Mouse (Mus musculus): Measurements from ENCODE around the gene Fam166b. TPM values are rescaled to one million over a fixed set of nuclear protein-coding genes. Genes with fewer than 3 reads are reported as not detected.

The Fam166b gene
- total RNA-seq, 2 experiments from 2014 or later: 0.26 TPM; not detected in 1

GRCm38 (mm10) chr4:43428180-43428861, 613 bp downstream of the Fam166b start:
- peak in 1 of 2 experiments; percentile 11 for DNase-seq

- DNase-seq: peak in 1 of 2 experiments; percentile 14
Observed at GRCm38 (mm10) chr4:43427501-43428179, 1.3 kb downstream of the Fam166b start.

DNA sequence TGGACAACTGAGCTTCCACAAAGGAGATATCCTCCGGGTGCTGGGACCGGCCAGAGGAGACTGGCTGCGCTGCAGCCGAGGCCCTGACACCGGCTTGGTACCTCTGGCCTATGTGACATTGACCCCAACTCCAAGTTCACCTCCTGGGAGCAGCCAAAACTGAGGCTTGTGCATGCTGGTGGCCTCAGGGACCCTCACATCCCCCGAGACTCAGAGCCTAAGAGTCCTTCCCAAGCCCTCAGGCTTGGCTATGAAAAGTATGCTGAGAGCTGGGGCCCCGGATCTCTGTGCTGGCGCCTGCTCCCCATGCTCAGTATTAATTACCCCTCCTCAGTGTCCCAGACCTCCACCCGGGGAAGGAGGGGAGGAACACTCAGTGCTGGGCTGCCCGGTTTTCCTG, 2.4 kb downstream of the Fam166b start:
- DNase-seq: no peak

GRCm38 (mm10) chr4:43425648-43426380, 3.1 kb downstream of the Fam166b start:
- DNase-seq: peak in 1 of 2 experiments; percentile 14

DNA sequence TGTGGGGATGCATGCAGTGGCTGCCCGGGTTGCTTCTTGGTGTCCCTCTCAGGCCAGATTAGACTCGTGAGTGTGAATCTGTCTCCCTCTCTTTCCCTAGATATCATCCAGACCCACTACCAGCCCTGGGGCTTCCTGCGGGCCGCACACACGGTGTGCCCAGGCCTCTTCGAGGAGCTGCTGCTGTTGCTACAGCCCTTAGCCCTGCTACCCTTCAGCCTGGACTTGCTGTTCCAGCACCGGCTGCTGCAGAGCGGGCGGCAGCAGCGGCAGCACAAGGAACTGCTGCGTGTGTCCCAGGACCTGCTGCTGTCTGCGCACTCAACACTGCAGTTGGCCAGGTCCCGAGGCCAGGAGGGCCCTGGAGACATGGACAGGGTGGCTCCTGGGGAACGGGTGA, 3.7 kb downstream of the Fam166b start:
- DNase-seq: no peak

GRCm38 (mm10) chr4:43424072-43424471, 4.9 kb downstream of the Fam166b start:
- no peak for DNase-seq

DNA sequence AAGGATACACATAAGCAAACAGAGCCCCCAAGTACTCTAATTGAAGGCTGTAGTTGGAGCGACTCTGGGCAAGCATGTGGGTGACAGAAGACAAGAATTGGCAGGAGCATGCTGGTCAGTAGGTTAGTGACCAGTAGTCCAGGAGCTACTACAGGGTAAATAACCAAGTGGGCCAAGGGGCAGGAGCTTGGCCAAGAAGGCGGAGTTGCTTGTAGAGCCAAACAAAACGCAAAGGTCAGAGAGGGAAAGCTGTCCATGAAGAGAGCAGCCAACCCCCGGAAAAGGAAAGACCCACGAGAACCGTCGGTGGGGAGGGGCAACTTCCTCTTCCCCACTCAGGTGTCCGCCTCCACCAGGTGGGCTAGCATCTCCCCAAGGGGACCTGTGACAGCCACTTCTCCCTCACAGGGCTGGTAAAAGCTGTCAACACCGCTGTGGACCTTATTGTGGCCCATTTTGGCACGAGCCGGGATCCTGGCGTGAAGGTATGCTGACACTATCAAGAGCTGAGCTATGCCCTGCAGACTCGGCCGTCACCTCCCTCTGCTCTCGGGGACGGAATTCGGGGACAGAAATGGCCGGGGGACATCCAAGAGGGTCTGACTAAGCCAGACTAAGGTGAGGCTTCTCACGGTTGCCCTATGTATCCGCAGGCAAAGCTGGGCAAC, 5.5 kb downstream of the Fam166b start:
- DNase-seq: peak; percentile 77 to 79

- peak in 1 of 2 experiments; percentile 20 for DNase-seq
Observed at GRCm38 (mm10) chr4:43421632-43422240, 7.2 kb downstream of the Fam166b start.

GRCm38 (mm10) chr4:43420305-43420704, 8.6 kb downstream of the Fam166b start:
- peak; percentile 86 to 92 for DNase-seq

- peak; percentile 48 to 51 for DNase-seq
Observed at GRCm38 (mm10) chr4:43419801-43420281, 9.1 kb downstream of the Fam166b start.

DNA sequence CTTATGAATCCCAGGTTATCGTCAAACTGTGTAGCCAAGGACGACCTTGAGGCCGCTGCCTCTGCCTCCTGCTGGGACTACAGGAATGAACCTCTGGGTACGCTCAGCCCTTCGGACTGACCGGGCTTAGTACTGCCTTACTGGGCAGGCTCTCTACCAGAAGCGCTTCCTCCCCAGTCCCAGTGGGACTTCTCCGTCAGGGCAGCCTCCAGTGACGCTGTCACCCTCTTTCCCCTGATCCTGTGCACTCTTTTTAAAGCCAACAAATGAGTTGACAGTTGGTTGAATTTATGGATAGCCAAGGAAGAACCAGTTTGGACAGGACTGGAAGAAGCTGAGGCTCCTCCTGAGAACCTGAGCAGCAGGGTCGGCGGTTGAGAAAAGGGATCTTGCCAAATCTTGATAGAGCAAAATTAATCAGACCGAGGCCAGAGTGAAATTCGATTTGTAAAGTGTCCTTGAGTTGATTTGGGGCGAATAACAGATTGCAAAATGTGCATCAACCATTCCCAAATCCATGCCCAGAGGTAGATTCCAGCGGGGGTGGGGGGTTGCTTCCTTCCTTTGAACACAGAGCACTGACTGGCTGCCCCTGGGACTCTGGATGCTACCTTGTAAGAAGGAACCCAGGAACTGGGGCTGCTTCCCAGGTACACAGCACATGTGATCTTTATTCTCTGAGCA, 9.8 kb downstream of the Fam166b start:
- DNase-seq: peak; percentile 62 to 77

- DNase-seq: no peak
Observed at GRCm38 (mm10) chr4:43418450-43418849, 10.5 kb downstream of the Fam166b start.

DNA sequence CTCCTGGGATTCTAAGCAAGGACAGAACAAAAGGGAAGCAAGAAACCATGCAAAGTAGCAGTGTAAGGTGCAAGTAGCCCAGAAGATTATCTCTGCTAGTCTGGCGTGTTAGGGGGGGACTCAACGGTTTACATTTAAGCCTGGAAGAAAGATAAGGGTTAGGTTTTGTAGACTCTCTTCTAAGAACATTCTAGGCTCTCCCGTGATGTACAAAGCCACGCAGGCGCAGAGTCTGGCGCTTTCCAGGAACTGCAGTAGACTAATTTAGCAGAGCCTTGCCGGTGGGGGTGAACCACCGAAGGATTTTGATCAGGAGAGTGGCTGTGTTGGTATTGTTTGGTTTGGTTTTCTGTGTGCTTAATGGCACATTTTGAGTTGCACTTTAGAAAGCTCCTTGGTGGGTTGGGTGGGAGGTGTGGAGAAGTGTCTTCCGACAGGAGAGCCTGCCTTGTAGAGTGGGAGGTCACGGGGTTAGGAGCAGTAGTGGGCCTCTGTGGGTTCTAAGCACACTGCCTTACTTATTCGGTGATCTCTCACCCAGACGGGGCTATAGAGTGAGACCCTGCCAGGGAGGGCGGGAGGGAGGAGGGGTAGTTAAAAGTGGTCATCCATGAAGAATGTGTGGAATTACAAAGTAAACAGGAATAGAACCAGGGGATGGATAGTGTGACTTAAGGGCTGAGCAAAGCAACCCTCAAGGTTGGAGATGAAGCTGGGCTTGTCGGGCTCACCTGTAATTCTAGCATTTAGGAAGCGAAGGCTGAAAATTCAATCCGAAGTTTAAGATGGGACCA, 11.5 kb downstream of the Fam166b start:
- DNase-seq: peak in 1 of 2 experiments; percentile 27

- DNase-seq: peak in 1 of 2 experiments; percentile 7
Observed at GRCm38 (mm10) chr4:43416071-43416490, 12.9 kb downstream of the Fam166b start.

GRCm38 (mm10) chr4:43415221-43416070, 13.5 kb downstream of the Fam166b start:
- peak in 1 of 2 experiments; percentile 29 for DNase-seq

- DNase-seq: no peak
Observed at GRCm38 (mm10) chr4:43414761-43415160, 14.2 kb downstream of the Fam166b start.

DNA sequence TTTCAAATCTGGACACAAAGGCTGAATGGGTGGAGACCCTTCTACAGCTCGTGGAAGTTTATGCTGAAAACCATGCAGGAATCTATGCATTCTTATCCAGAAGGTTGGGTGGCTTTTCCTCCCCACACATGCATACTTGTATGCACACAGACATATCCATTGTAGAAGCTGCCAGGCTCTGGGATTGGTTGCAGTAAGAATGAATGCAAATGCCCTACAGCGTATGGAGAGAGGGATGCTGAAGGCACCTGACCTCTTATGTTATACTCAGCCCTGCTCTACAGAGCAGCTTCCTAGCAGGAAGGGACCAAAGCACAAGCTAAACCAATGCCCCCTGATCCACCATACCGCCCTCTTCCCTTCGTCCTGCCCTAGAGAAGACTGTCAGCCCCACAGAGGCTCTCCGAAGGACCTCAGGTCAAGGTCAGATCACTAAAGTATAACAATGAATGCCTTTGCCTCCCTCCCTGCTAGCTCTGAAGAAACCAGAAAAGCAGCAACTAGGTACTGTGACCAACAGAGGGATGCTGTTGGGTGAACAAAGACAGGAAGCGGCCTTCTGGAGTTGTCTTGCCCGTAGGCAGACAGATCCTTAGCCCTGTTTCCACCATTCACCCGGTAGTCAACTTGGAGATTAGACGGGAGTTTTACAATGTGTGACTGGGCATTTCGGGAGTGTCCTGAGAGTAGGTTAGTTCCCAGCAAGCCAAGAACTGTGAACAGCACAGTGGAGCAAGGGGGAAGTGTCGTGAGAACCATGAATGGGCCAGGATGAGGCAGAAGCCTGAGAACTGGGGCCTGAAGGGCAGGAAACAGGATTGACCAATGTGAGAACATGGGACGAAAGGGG, 21.6 kb downstream of the Fam166b start:
- DNase-seq: no peak
